Mouse (Mus musculus) lung, postnatal 0 days (tissue): Measurements from ENCODE around the gene Tac4.

Experiments used
- CTCF ChIP-seq: IDR thresholded peaks from 2 replicates; pipeline ENCODE4 v1.5.1; 2016; ENCODE audit warnings: antibody characterized with exemption, mild to moderate bottlenecking
- EP300 ChIP-seq: IDR thresholded peaks from 2 replicates; pipeline ENCODE4 v1.6.1; 2016; ENCODE audit warnings: antibody characterized with exemption, mild to moderate bottlenecking, control low read depth

- TF ChIP-seq CTCF, result peak; percentile 96
- TF ChIP-seq EP300, result no peak
Observed at GRCm38 (mm10) chr11:95251295-95251694, 10.0 kb upstream of the Tac4 start.
